Mouse (Mus musculus) hindbrain, embryonic 13.5 days (tissue): Measurements from ENCODE around the gene Ddah1. TPM values are rescaled to one million over a fixed set of nuclear protein-coding genes. Genes with fewer than 3 reads are reported as not detected.

Source experiments
- ATAC-seq: fragments of 200-750 bp; cut with Nextera tagmentation; 2 replicates; pipeline ENCODE4 v1.8.0; 2017; ENCODE audit warnings: moderate TSS enrichment; ENCODE audit not compliant: low FRiP score
- H3K27ac ChIP-seq: fragments of 300-500 bp; sonication (generic); 2 replicates; pipeline ENCODE4 v1.5.1; 2015; ENCODE audit warnings: inconsistent platforms, mild to moderate bottlenecking, moderate library complexity
- H3K27me3 ChIP-seq: fragments of 300-500 bp; sonication (generic); 2 replicates; pipeline ENCODE4 v1.6.1; 2015; ENCODE audit warnings: mild to moderate bottlenecking, inconsistent platforms
- H3K36me3 ChIP-seq: fragments of 300-500 bp; sonication (generic); 2 replicates; pipeline ENCODE4 v1.6.1; 2015; ENCODE audit warnings: mild to moderate bottlenecking, inconsistent platforms
- H3K4me1 ChIP-seq: fragments of 300-500 bp; sonication (generic); replicated peaks from 2 replicates; pipeline ENCODE4 v1.6.1; 2015; ENCODE audit warnings: inconsistent platforms
- H3K4me2 ChIP-seq: fragments of 300-500 bp; sonication (generic); 2 replicates; pipeline ENCODE4 v1.6.1; 2015; ENCODE audit warnings: inconsistent platforms, mild to moderate bottlenecking, moderate library complexity
- H3K4me3 ChIP-seq: fragments of 300-500 bp; sonication (generic); 2 replicates; pipeline ENCODE4 v1.5.1; 2015; ENCODE audit warnings: mild to moderate bottlenecking, inconsistent platforms
- H3K9ac ChIP-seq: fragments of 300-500 bp; sonication (generic); 2 replicates; pipeline ENCODE4 v1.6.1; 2015; ENCODE audit warnings: mild to moderate bottlenecking, inconsistent platforms
- H3K9me3 ChIP-seq: fragments of 300-500 bp; sonication (generic); 2 replicates; pipeline ENCODE4 v1.6.1; 2016; ENCODE audit warnings: inconsistent platforms
- WGBS: fragments of 180-500 bp; shearing (Covaris S2); methylation state at CpG from one replicate; pipeline ENCODE4 v1.1.7; 2015; 5-methylcytosine and 5-hydroxymethylcytosine counted together
- polyA plus RNA-seq: library from polyadenylated mRNA; unstranded; fragments of >200 nt; fragmentation: Nextera tagmentation; extraction: Ambion mirVana; gene quantifications from 2 replicates; pipeline ENCODE4 v1.2.1, GENCODE M21; 2015

Ddah1 gene
- polyA plus RNA-seq, 1 experiment from 2014 or later, result 75.7 TPM

GRCm38 (mm10) chr3:145773384-145773783, 14.9 kb downstream of the Ddah1 start:
- no peak overlapping the region for H3K4me3 ChIP-seq
- no peak overlapping the region for H3K27ac ChIP-seq
- peaks cover under 1% of the 10 kb centered on the region for H3K4me1 ChIP-seq
- H3K9me3 ChIP-seq, result no peaks in the 10 kb centered on the region
- ATAC-seq, result no peak
- WGBS, result 91% methylated on average over 9 of the region's 9 CpGs
- no peak overlapping the region for H3K4me2 ChIP-seq
- no peak overlapping the region for H3K9ac ChIP-seq
- H3K27me3 ChIP-seq, result no peaks in the 10 kb centered on the region
- no peaks in the 10 kb centered on the region for H3K36me3 ChIP-seq

GRCm38 (mm10) chr3:145774336-145774735, 15.9 kb downstream of the Ddah1 start:
- WGBS, result 93% methylated on average over 7 of the region's 7 CpGs
- no peaks in the 10 kb centered on the region for H3K27me3 ChIP-seq
- H3K9ac ChIP-seq, result no peak overlapping the region
- H3K4me3 ChIP-seq, result no peak overlapping the region
- no peaks in the 10 kb centered on the region for H3K9me3 ChIP-seq
- peaks cover 9% of the 10 kb centered on the region for H3K4me1 ChIP-seq
- H3K27ac ChIP-seq, result no peak overlapping the region
- H3K4me2 ChIP-seq, result no peak overlapping the region
- ATAC-seq, result no peak
- H3K36me3 ChIP-seq, result no peaks in the 10 kb centered on the region

GRCm38 (mm10) chr3:145775236-145775635, 16.8 kb downstream of the Ddah1 start:
- Histone ChIP-seq H3K27me3 (no peaks in the 10 kb centered on the region), H3K4me1 (peaks cover 9% of the 10 kb centered on the region), H3K9ac (no peak overlapping the region), H3K27ac (no peak overlapping the region), H3K9me3 (no peaks in the 10 kb centered on the region), H3K4me3 (no peak overlapping the region), H3K4me2 (no peak overlapping the region), H3K36me3 (no peaks in the 10 kb centered on the region)
- 30% methylated on average over 5 of the region's 5 CpGs for WGBS
- no peak for ATAC-seq

- no peaks in the 10 kb centered on the region for H3K27me3 ChIP-seq
- ATAC-seq, result no peak
- H3K4me2 ChIP-seq, result no peak overlapping the region
- no peak overlapping the region for H3K9ac ChIP-seq
- H3K4me1 ChIP-seq, result peaks cover 11% of the 10 kb centered on the region
- WGBS, result 89% methylated on average over 5 of the region's 5 CpGs
- H3K9me3 ChIP-seq, result no peaks in the 10 kb centered on the region
- no peak overlapping the region for H3K4me3 ChIP-seq
- H3K27ac ChIP-seq, result no peak overlapping the region
- no peaks in the 10 kb centered on the region for H3K36me3 ChIP-seq
Observed at GRCm38 (mm10) chr3:145775862-145776261, 17.4 kb downstream of the Ddah1 start.

GRCm38 (mm10) chr3:145777006-145777405, 18.5 kb downstream of the Ddah1 start:
- WGBS, result 91% methylated on average over 15 of the region's 15 CpGs
- Histone ChIP-seq H3K27me3 (no peaks in the 10 kb centered on the region), H3K4me1 (peaks cover 12% of the 10 kb centered on the region), H3K36me3 (no peaks in the 10 kb centered on the region), H3K27ac (no peak overlapping the region), H3K9ac (no peak overlapping the region), H3K4me2 (no peak overlapping the region), H3K9me3 (no peaks in the 10 kb centered on the region), H3K4me3 (no peak overlapping the region)
- no peak for ATAC-seq

GRCm38 (mm10) chr3:145778406-145778922, 20.0 kb downstream of the Ddah1 start:
- no peaks in the 10 kb centered on the region for H3K9me3 ChIP-seq
- H3K4me3 ChIP-seq, result no peak overlapping the region
- H3K27me3 ChIP-seq, result no peaks in the 10 kb centered on the region
- ATAC-seq, result no peak
- WGBS, result 81% methylated on average over 6 of the region's 6 CpGs
- H3K4me1 ChIP-seq, result peaks cover 12% of the 10 kb centered on the region
- no peak overlapping the region for H3K9ac ChIP-seq
- H3K4me2 ChIP-seq, result no peak overlapping the region
- H3K36me3 ChIP-seq, result no peaks in the 10 kb centered on the region
- no peak overlapping the region for H3K27ac ChIP-seq

- peaks cover 12% of the 10 kb centered on the region for H3K4me1 ChIP-seq
- no peak overlapping the region for H3K27ac ChIP-seq
- no peaks in the 10 kb centered on the region for H3K27me3 ChIP-seq
- no peaks in the 10 kb centered on the region for H3K36me3 ChIP-seq
- H3K9me3 ChIP-seq, result no peaks in the 10 kb centered on the region
- H3K4me2 ChIP-seq, result no peak overlapping the region
- no peak for ATAC-seq
- no peak overlapping the region for H3K9ac ChIP-seq
- 65% methylated on average over 5 of the region's 5 CpGs for WGBS
- H3K4me3 ChIP-seq, result no peak overlapping the region
Observed at GRCm38 (mm10) chr3:145779279-145779973, 21.0 kb downstream of the Ddah1 start.

GRCm38 (mm10) chr3:145780784-145781442, 22.4 kb downstream of the Ddah1 start:
- WGBS, result 56% methylated on average over 14 of the region's 14 CpGs
- H3K4me1 ChIP-seq, result peaks cover 12% of the 10 kb centered on the region; the same call in 1 of the 2 replicates
- 0 out of 2 replicates have a peak, but pooled peaks have one; percentile 19 for ATAC-seq
- no peak overlapping the region for H3K4me2 ChIP-seq
- H3K4me3 ChIP-seq, result no peak overlapping the region
- no peaks in the 10 kb centered on the region for H3K9me3 ChIP-seq
- no peaks in the 10 kb centered on the region for H3K27me3 ChIP-seq
- no peak overlapping the region for H3K9ac ChIP-seq
- no peak overlapping the region for H3K27ac ChIP-seq
- H3K36me3 ChIP-seq, result no peaks in the 10 kb centered on the region

GRCm38 (mm10) chr3:145785244-145785643, 26.8 kb downstream of the Ddah1 start:
- Histone ChIP-seq H3K9ac (no peak overlapping the region), H3K27me3 (no peaks in the 10 kb centered on the region), H3K4me3 (no peak overlapping the region), H3K4me1 (0 out of 2 replicates have a peak, but pooled peaks cover 3% of the 10 kb centered on the region), H3K36me3 (no peaks in the 10 kb centered on the region), H3K4me2 (no peak overlapping the region), H3K27ac (no peak overlapping the region), H3K9me3 (no peaks in the 10 kb centered on the region)
- ATAC-seq, result no peak
- 74% methylated on average over 7 of the region's 7 CpGs for WGBS

GRCm38 (mm10) chr3:145787303-145787702, 28.8 kb downstream of the Ddah1 start:
- H3K4me1 ChIP-seq, result no peaks in the 10 kb centered on the region; the same call in 1 of the 2 replicates
- no peak overlapping the region for H3K4me3 ChIP-seq
- WGBS, result 83% methylated on average over 9 of the region's 9 CpGs
- H3K4me2 ChIP-seq, result no peak overlapping the region
- no peaks in the 10 kb centered on the region for H3K36me3 ChIP-seq
- H3K9ac ChIP-seq, result no peak overlapping the region
- no peaks in the 10 kb centered on the region for H3K9me3 ChIP-seq
- H3K27me3 ChIP-seq, result no peaks in the 10 kb centered on the region
- ATAC-seq, result no peak
- H3K27ac ChIP-seq, result no peak overlapping the region

GRCm38 (mm10) chr3:145789114-145789513, 30.6 kb downstream of the Ddah1 start:
- Histone ChIP-seq H3K9ac (no peak overlapping the region), H3K4me2 (no peak overlapping the region), H3K9me3 (no peaks in the 10 kb centered on the region), H3K4me3 (no peak overlapping the region), H3K27me3 (no peaks in the 10 kb centered on the region), H3K36me3 (no peaks in the 10 kb centered on the region), H3K4me1 (no peaks in the 10 kb centered on the region; the same call in 1 of the 2 replicates), H3K27ac (no peak overlapping the region)
- ATAC-seq, result no peak
- WGBS, result 91% methylated on average over 7 of the region's 7 CpGs

- ATAC-seq, result no peak
- H3K27ac ChIP-seq, result no peak overlapping the region
- no peaks in the 10 kb centered on the region for H3K36me3 ChIP-seq
- no peak overlapping the region for H3K9ac ChIP-seq
- no peak overlapping the region for H3K4me3 ChIP-seq
- H3K27me3 ChIP-seq, result no peaks in the 10 kb centered on the region
- H3K9me3 ChIP-seq, result no peaks in the 10 kb centered on the region
- H3K4me1 ChIP-seq, result no peaks in the 10 kb centered on the region; the same call in 1 of the 2 replicates
- WGBS, result 89% methylated on average over 3 of the region's 3 CpGs
- no peak overlapping the region for H3K4me2 ChIP-seq
Observed at GRCm38 (mm10) chr3:145790233-145790632, 31.8 kb downstream of the Ddah1 start.
